Mouse (Mus musculus) liver, embryonic 14.5 days (tissue): ENCODE data around the gene Castor2. TPM values are rescaled to one million over a fixed set of nuclear protein-coding genes. Genes with fewer than 3 reads are reported as not detected.

ENCODE experiments used
- ATAC-seq: fragments of 200-750 bp; cut with Nextera tagmentation; 2 replicates; pipeline ENCODE4 v1.8.0; 2017; ENCODE audit warnings: moderate number of reproducible peaks, mild to moderate bottlenecking, moderate library complexity; ENCODE audit not compliant: insufficient read depth
- DNase-seq, 3 experiments: peaks; one replicate each; pipeline ENCODE4 v3.0.0-alpha.2; 2012 to 2013; ENCODE audit warnings: low read depth in 3 of 3, low spot score in 3 of 3
- H3K27ac ChIP-seq: fragments of 300-500 bp; sonication (generic); 2 replicates; pipeline ENCODE4 v1.5.1; 2014; ENCODE audit warnings: moderate library complexity, mild to moderate bottlenecking, control low read depth, inconsistent platforms
- H3K27me3 ChIP-seq: fragments of 300-500 bp; sonication (generic); 2 replicates; pipeline ENCODE4 v1.6.1; 2014; ENCODE audit warnings: mild to moderate bottlenecking, low read length, moderate library complexity; ENCODE audit not compliant: control insufficient read depth, insufficient read depth
- H3K36me3 ChIP-seq: fragments of 300-500 bp; sonication (generic); replicated peaks from 2 replicates; pipeline ENCODE4 v1.6.1; 2014; ENCODE audit warnings: low read depth; ENCODE audit not compliant: control insufficient read depth, insufficient read depth
- H3K4me1 ChIP-seq, 2 experiments: fragments of 200-500 bp in 1 of 2; fragments of 300-500 bp in 1 of 2; sonication (generic) in 1 of 2; replicated peaks; 2 replicates each; pipeline ENCODE4 v1.6.1; 2012 to 2014; ENCODE audit warnings: antibody characterized with exemption in 1 of 2, inconsistent platforms in 1 of 2, low read length in 1 of 2; ENCODE audit not compliant: control insufficient read depth in 2 of 2, insufficient read depth in 2 of 2
- H3K4me2 ChIP-seq: fragments of 300-500 bp; sonication (generic); 2 replicates; pipeline ENCODE4 v1.6.1; 2014; ENCODE audit warnings: low read depth, mild to moderate bottlenecking, control low read depth, moderate library complexity
- H3K4me3 ChIP-seq, 2 experiments: fragments of 200-500 bp in 1 of 2; fragments of 300-500 bp in 1 of 2; sonication (generic) in 1 of 2; 2 replicates each; pipeline ENCODE4 v1.5.1; 2012 to 2014; ENCODE audit warnings: low read depth in 2 of 2, low read length in 2 of 2, mild to moderate bottlenecking in 2 of 2, control low read depth in 1 of 2, inconsistent platforms in 1 of 2, moderate library complexity in 1 of 2; ENCODE audit not compliant: insufficient read depth in 1 of 2
- H3K9ac ChIP-seq: fragments of 300-500 bp; sonication (generic); replicated peaks from 2 replicates; pipeline ENCODE4 v1.6.1; 2014; ENCODE audit warnings: mild to moderate bottlenecking, control low read depth, moderate library complexity
- H3K9me3 ChIP-seq: fragments of 300-500 bp; sonication (generic); 2 replicates; pipeline ENCODE4 v1.6.1; 2016; ENCODE audit warnings: low read length, mixed read lengths; ENCODE audit not compliant: control insufficient read depth
- CTCF ChIP-seq: IDR thresholded peaks from 2 replicates; pipeline ENCODE4 v1.5.1; 2016; ENCODE audit warnings: antibody characterized with exemption, low read depth, control low read depth
- EP300 ChIP-seq: IDR thresholded peaks from 2 replicates; pipeline ENCODE4 v1.6.1; 2016; ENCODE audit warnings: antibody characterized with exemption, low read depth
- WGBS: fragments of 180-500 bp; shearing (Covaris S2); extraction: QIAGEN DNeasy Blood & Tissue Kit; methylation state at CpG from one replicate; pipeline ENCODE4 v1.1.7; 2014; ENCODE audit not compliant: insufficient replicate concordance; 5-methylcytosine and 5-hydroxymethylcytosine counted together
- polyA plus RNA-seq, 2 experiments: library from polyadenylated mRNA; depleted of rRNA in 1 of 2; stranded (reverse) in 1 of 2; unstranded in 1 of 2; fragments of >200 nt; fragmentation: Nextera tagmentation in 1 of 2; extraction: Ambion mirVana in 1 of 2; gene quantifications; 2 replicates each; pipeline versions ENCODE4 v1.2.1 to v1.2.3; 2012 to 2014

Castor2 gene
- polyA plus RNA-seq, 2 experiments = 0.21 to 0.28 TPM

DNA sequence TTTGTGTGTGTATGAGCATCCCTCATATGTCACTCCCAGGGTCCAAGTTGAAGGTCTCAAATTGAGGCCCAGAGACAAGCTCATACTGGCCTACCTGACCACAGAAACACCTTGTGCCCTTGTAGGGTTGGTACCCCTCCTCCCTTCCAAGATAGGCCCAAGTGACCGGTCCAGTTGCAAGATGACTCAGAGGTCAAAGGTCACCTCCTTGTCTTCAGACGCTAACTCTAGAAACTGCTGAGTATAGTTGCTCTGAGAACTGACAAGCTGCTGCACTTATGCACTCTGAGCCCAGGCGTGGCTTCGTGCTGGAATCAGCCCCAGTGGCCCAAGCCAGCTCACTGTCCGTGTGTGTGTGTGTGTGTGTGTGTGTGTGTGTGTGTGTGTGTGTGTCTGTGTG is 2.4 kb downstream of the Castor2 start:
- Histone ChIP-seq H3K4me1 (no peaks in the 10 kb centered on the region), H3K27me3 (no peaks in the 10 kb centered on the region; the same call in 1 of the 2 replicates), H3K4me3 (no peak overlapping the region), H3K9me3 (no peaks in the 10 kb centered on the region), H3K27ac (no peak overlapping the region), H3K4me2 (no peak overlapping the region), H3K36me3 (no peaks in the 10 kb centered on the region), H3K9ac (no peak overlapping the region)
- no peak for DNase-seq
- WGBS = 59% methylated on average over 5 of the region's 5 CpGs
- TF ChIP-seq EP300 = no peak
- TF ChIP-seq CTCF = no peak
- no peak for ATAC-seq

DNA sequence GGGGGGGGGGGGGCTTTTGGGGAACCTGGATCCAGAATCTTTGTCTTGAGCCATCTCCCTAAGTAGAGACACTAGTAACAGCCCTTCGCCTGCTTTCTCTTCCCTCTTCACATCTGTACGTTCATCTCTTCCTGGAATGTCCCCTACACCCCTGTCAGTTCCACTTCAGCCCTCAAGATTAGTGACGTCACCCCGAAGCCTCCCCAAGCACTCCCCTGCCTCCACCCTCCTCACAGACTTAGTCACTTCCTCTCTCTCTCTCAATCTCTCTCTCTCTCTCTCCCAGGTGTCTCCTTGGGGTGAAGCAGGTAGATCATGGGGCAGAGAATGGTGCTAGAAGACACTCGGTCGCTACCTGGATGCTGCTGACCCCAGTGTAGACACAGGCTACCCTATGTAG is 3.2 kb downstream of the Castor2 start:
- 34% methylated on average over 6 of the region's 6 CpGs for WGBS
- Histone ChIP-seq H3K4me1 (no peaks in the 10 kb centered on the region), H3K4me2 (no peak overlapping the region), H3K9ac (no peak overlapping the region), H3K27me3 (no peaks in the 10 kb centered on the region; the same call in 1 of the 2 replicates), H3K27ac (no peak overlapping the region), H3K36me3 (no peaks in the 10 kb centered on the region), H3K9me3 (no peaks in the 10 kb centered on the region), H3K4me3 (no peak overlapping the region)
- ATAC-seq = no peak
- peak in 1 of 3 experiments; percentile 10 for DNase-seq
- no peak for TF ChIP-seq EP300
- no peak for TF ChIP-seq CTCF

DNA sequence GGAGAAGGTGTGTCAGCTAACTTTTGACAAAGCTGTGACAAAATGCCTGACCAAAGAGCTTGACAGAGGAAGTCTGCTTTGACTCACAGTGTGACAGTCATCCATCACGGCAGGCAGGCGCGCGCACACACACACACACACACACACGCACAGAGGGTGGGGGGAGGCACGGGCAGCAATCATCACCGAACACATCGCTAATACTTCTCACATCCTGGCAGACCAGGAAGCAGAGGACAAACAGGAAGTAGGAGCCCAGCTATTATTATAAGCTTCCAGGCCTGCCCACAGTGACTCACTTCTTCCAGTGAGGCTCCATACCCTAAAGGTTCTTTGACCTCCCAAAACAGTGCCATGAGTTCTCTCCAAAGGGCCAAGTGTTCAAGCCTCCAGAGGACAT is 6.3 kb downstream of the Castor2 start:
- H3K4me2 ChIP-seq = no peak overlapping the region
- H3K4me3 ChIP-seq = no peak overlapping the region
- H3K4me1 ChIP-seq = no peaks in the 10 kb centered on the region
- TF ChIP-seq EP300 (no peak), CTCF (no peak)
- no peaks in the 10 kb centered on the region for H3K27me3 ChIP-seq
- no peak overlapping the region for H3K27ac ChIP-seq
- WGBS = 40% methylated on average over 8 of the region's 8 CpGs
- H3K36me3 ChIP-seq = no peaks in the 10 kb centered on the region
- ATAC-seq (no peak), DNase-seq (peak in 1 of 3 experiments; percentile 11)
- no peaks in the 10 kb centered on the region for H3K9me3 ChIP-seq
- no peak overlapping the region for H3K9ac ChIP-seq

DNA sequence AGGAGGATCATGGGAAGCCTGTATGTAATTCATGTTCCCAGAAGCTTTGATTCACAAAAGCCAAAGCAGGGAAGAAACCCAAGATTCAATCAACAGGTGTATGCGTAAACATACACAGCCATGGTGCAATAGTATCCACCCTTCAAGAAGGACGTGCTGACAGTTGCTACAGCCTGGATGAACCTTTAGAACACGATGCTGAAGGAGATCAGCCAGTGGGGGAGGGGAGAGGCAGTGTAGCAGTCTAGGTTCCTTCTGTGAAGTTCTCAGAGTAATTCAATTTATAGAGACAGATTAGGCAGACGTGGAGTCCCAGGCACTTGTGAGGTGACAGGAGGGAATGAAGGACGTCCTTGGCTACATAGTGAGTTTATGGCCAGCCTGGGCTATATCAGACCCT is 15.5 kb downstream of the Castor2 start:
- Histone ChIP-seq H3K4me1 (no peaks in the 10 kb centered on the region), H3K9ac (no peak overlapping the region), H3K4me2 (no peak overlapping the region), H3K36me3 (no peaks in the 10 kb centered on the region), H3K27me3 (no peaks in the 10 kb centered on the region), H3K27ac (no peak overlapping the region), H3K9me3 (no peaks in the 10 kb centered on the region), H3K4me3 (no peak overlapping the region)
- TF ChIP-seq CTCF (no peak), EP300 (no peak)
- no peak for ATAC-seq
- 53% methylated on average over 5 of the region's 5 CpGs for WGBS
- DNase-seq = no peak

DNA sequence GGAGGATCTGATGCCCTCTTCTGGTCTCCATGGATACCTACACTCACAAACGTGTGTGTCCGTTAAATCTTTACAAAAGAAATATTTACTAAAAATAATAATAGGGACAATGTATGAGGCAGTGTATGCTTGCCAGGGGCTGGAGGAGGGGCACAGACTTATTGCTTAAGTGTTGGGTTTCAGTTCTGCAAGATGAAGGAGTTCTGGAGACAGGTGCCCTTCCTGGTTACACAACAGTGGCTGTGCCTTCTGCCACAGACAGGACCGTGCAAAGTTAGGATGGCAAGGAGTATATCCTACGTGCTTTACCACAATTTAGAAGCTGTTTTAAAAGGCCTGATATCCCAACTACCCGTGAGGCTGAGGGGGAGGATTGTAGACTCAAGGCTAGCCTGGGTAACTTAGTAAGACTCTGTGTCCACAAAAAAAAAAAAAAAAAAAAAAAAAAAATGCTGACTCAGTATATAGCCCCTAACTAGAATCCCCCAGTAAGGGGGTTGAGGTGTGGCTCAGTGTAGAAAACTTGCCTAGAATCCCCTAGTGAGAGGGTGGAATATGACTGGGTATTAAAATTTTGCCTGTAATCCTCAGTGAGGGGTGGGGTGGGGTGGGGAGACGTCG is 16.2 kb downstream of the Castor2 start:
- TF ChIP-seq CTCF = no peak
- no peak for TF ChIP-seq EP300
- ATAC-seq = no peak

More for the DNA sequence above, 16.2 kb downstream of the Castor2 start:
- WGBS = 69% methylated on average over 7 of the region's 7 CpGs
- Histone ChIP-seq H3K4me1 (no peaks in the 10 kb centered on the region), H3K9ac (no peak overlapping the region), H3K4me2 (no peak overlapping the region), H3K4me3 (no peak overlapping the region), H3K27ac (no peak overlapping the region), H3K9me3 (no peaks in the 10 kb centered on the region), H3K27me3 (no peaks in the 10 kb centered on the region), H3K36me3 (no peaks in the 10 kb centered on the region)
- no peak for DNase-seq
